Mouse (Mus musculus) testis, postnatal 10 days (tissue): Measurements from ENCODE around the gene Anapc2.
A peak's percentile ranks its signal among the peaks of the same experiment; 100 is the strongest.
"Not testable (repeated sequence)": the region's sequence is repeated elsewhere in the genome, so short reads cannot be mapped to it uniquely, and the experiment has no call there.

Experiments used
- DNase-seq: peaks from one replicate; pipeline ENCODE4 v3.0.0; 2021; ENCODE audit warnings: low spot score

Anapc2 gene

DNA sequence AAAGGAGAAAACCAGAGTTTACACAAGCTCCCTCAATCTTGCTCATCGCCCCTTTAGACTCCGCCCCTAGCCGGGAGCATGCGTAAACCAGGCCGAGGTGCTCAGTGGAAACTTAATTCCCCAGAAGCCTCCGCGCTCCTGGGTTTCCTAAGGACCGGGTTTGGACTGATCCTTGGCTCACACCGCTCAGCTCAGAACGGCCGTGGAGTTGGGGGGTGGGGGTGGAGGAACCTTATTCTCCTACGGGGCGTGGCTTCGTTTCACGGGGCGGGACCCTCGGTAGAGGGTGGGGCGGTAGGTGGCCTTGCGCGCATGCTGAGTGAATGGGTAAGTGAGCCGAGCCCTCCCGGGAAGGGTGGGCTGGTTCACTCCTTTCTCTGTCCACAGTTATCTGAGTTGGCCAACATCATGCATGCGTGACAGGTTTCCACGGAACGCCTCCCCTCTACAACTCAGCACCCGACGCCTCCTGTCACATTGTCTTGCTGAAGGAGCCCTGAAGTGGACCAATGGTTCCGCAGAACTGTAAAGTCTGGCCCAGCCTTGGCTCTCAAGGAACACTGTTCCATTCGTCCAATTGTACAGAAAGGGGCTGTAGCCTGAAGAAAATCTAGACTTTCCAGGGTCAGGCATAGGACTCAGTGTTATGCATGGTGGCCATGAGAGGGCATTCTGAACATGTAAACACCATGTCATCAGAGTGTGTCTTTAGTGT is 31.4 kb upstream of the Anapc2 start:
- peak; percentile 88 for DNase-seq

DNA sequence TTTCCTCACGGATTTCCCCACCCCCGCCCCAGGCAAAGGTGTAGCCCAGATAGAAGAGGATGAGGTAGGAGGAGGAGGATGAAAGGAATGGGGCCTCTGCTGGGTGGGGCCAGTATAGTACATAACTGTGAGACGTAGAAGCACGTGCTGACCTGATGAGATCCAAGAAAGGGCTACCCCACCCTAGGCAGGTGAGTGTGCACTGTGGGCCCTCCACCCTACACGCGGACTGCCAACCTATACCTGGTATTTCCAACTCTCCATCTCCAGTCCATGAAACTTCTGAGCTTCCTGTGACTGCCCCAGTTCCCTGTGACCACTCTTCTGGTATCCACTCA is 30.9 kb upstream of the Anapc2 start:
- DNase-seq: no peak

DNA sequence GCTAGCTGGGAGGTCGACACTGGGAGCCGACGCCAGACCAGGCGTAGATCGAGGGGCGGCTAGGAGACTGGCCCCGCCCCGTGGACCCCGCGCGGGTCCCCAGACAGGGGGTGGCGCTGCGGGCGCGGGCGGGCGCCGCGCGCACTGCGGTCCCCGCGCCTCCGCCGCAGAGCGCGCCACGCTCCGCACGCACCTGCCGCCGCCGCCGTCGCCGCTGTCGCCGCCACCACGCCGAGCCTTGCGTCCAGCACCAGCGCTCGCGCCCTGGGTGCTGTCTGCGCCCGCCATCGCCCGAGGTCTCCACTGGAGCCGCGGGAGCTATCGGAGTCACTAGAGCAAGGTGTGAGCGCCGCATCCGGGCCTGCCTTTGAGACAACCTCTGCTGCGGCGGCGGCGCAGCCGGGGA is 30.2 kb upstream of the Anapc2 start, which contains the start of the genes Rnf208 and Cysrt1:
Gene Rnf208, plus strand, starts transcription at position 155 of the 406 bp plus-strand sequence.
Gene Cysrt1, minus strand, starts transcription at position 352 of the 406 bp plus-strand sequence.
- no peak for DNase-seq

DNA sequence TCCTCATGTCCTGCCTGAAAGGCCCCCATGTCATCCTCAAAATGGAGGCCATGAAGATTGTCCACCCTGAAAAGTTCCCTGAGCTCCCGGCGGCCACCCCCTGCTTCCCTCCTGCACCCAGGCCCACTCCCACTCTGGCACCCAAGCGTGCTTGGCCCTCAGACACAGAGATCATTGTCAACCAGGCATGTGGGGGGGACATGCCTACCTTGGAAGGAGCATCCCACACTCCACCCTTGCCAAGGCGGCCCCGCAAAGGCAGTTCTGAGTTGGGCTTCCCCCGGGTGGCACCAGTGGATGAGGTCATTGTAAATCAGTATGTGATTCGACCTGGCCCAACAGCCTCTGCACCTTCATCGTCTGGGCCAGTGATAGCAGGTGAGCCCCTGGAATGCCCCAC is 28.9 kb upstream of the Anapc2 start:
- peak; percentile 69 for DNase-seq

DNA sequence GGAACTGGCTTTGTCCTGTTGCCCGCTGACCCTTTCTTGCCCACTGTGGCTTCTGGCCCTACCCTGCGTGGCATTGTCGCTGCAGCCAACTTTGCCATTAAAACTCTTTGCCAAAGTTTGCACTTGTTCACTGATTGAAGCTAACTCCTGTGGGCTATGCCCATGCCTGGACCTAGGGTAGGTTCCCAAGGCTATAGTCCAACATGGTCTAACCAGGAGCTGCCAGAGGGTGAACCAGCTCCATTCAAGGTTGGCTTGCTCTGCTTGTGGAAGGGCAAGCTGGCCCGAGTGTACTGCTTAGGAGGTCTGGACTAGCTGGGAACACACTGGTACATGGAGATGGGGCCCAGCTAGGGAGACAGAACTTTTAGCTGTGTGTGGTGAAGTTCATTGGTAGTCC is 28.1 kb upstream of the Anapc2 start:
- DNase-seq: no peak

DNA sequence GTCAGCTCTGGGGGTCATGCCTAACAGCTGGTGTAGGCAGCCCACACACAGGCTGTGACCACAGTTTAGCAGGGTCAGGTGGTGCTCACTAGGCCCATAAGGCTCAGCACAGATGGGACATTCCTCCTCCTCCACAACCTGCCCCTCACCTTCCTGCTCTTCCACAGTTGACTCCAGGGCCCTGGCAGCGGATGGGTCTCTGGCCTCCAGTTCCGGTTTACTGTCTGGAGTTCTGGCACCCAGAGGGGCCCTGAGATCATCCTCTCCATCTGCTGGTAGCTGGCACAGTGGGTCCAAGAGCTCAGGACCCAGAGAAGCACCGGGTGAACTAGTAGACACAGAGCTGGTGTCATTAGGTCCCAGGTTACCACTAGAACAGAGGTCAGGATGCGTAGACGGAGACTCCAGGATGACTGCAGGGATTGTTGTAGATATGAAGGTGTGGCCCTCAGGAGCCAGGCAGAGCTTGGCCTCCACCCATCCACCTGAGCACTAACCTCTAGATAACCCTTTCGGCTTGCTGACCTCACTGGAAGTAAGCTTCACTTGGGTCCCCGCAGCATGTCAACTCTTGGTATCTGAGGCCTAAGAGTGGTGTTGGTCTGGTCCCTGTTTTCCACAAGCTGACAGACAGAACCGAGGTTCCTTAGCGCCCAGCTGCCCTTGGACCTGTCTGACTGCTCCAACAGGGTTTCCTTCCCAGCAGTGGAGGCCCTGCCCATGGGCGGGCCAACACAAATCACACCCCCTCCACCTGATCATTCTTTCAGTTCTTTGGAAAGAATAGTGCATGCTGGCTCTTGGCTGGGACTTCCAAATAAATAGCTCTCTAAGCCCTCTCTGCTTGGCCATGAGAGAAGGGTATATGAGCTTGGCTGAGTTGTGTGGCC is 25.9 kb upstream of the Anapc2 start, which contains the start of gene AL732309.1:
Gene AL732309.1, minus strand, starts transcription at position 681 of the 890 bp plus-strand sequence.
- no peak for DNase-seq

DNA sequence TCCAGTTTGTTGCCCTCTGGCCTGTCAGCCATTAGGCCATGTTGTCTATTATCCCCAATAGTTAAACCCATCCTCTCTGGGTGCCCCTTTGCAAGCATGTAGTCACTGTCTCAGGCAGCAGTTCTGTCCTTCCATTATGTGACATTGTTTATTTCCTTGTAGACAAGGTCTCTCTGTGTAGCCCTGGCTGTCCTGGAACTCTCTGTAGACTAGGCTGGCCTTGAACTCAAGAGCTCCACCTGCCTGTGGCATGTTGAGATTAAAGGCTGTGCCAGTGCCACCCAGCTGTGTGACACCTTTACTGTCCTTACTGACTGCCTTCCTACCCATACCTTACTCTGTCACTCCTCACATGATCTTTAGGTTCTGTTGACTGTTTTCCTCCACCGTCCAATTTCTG is 19.9 kb upstream of the Anapc2 start:
- DNase-seq: no peak

DNA sequence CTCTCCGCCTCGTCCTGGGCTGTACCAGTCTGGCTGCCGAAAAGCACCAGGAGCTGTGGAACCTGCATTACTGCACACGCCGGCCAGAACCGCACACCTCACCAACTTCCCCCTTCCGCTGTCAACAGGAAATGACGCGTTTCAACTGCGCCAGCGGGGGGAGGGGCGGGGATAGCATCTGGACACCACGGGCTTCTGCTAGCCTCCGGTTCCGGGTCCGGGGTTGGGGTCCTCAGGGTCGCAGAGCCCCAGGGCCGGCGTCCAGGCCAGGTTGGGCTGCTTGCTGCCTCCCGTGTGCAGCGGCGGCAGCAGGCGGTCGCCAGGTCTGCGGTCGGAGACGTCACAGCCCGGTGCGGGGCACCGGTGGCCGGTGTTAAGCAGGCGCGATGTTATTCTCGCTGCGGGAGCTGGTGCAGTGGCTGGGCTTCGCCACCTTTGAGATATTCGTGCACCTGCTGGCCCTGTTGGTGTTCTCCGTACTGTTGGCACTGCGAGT is 16.9 kb upstream of the Anapc2 start, which contains the start of gene Tmem203:
Gene Tmem203, plus strand, starts transcription at position 156 of the 496 bp plus-strand sequence.
- DNase-seq: peak; percentile 95

DNA sequence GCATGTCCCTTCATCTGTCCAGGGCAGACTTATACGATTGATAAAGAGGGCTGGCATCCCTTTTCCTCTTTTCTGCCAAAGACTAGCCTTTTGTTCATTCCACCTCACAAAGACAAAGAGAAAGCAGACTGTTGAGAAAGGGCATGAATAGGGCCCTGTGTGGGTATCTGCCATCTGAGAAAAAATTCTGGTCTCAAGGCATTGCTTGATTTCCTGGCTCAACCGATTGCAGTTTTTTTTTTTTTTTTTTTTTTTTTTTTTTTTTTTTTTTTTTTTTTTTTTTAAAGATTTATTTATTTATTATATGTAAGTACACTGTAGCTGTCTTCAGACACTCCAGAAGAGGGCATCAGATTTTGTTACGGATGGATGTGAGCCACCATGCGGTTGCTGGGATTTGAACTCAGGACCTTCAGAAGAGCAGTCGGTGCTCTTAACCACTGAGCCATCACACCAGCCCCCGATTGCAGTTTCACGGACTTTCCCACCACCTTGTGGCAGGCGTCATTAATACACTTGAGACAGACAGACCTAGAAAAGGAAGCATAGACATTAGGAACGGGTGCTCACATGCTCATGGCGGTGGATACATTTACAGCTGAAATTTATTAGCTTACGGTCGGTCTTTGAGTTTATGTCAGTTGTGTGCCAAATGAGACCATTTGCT is 15.7 kb upstream of the Anapc2 start:
- peak; percentile 75 for DNase-seq

DNA sequence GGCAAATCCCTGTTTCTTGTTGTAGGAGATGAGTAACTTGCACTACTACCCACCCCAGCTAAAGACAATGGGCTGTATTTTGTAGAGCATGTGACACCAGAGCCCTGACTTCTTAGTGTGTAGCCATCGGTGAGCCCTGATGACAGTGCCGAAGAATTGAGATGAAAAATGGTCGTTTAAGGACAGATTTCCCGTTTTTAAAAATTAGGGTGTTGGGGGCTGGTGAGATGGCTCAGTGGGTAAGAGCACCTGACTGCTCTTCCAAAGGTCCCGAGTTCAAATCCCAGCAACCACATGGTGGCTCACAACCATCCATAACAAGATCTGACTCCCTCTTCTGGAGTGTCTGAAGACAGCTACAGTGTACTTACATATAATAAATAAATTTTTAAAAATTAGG is 15.0 kb upstream of the Anapc2 start:
- not testable (repeated sequence) for DNase-seq

DNA sequence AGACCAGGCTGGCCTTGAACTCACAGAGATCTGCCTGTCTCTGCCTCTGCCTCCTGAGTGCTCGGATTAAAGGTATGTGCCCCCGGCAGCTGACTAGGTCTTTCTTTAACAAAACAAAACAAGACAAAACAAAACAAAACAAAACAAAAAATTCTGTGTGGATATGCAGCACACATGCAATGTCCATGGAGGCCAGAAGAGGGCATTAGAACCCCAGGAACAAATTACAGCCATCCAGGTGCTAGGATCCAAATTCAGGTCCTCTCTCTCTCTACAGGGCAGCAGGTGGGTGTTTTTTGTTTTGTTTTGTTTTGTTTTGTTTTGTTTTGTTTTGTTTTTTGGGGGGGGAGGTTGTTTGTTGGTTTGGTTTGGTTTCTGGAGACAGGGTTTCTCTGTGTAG is 13.4 kb upstream of the Anapc2 start:
- no peak for DNase-seq

DNA sequence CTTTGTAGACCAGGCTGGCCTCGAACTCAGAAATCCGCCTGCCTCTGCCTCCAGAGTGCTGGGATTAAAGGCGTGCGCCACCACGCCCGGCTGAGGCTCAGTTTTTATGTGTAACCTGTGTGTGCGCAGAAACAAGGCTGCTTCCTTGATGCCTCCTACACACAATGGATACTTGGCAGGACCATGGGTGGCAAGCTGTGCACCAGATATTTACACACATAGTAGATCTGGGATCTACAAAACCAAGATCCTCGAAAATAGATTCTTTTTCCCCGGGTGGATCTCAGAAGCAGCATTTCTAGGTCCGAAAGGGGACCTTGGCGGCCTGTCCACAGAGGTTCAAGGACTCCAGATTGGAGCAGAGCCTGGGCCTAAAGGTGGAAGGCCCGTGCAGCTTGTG is 10.4 kb upstream of the Anapc2 start:
- no peak for DNase-seq

DNA sequence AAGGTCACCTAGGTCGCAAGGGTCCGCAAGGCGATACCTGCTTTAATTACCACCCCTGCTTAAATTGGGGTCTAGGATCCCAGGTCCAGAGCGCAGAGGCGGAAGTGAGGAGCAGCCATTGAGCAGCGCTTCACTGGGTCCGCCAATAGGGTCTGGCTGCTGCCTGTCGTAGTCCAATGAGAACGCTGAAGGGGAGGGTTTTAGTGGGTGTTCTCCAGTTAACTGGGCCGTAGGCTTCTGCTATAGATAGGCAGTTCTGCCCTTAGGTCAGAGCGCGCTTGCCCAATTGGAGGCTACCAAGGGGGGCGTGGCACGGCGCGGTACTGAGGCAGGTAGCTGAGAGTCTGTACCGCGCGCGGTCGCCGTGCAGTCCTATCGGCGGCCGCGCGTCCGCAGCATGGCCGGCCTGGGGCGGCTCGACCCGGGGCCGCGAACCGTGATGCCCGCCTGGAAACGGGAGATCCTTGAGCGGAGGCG is 9.9 kb upstream of the Anapc2 start, which contains the start of gene Tprn:
Gene Tprn, plus strand, starts transcription at position 328 of the 477 bp plus-strand sequence.
- DNase-seq: peak; percentile 93

DNA sequence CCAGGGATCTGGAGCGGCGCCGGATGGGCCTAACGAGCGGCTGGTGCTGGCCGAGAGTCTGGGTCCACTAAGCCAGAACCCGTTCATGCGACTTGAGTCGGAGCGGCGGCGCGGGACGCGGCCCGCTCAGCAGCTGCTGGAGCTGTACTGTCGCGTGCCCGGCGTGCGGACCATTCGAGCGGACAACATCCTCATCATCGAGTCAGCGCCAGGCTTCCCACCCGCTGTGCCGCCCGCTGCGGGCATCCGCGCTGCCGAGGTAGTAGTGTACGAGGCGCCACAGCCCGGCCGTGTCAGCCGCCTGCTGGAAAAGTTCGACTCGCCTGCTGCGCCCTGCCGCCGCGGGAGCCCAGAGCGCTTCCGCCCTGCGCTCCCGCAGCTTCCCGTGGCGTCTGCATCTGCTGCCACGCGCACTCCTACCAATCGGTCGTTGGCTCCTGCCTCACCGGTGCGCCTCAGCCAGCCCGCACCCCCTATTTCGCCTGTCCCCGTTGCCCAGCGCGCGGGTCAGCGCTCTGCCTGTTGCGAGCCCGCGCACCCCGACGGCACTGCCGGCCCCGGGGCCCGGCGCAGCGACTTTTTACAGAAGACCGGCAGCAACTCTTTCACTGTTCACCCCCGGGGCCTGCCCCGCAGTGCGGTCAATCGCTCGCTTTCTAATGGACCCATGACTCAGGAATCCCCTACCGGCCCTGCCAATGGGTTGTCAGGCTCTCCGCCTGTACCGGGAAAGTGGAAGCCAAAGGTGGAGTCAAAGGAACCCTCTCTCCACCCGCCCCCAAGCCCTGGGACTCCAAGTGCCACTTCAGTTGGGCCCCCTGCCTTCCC is 9.3 kb upstream of the Anapc2 start:
- peak; percentile 62 for DNase-seq

DNA sequence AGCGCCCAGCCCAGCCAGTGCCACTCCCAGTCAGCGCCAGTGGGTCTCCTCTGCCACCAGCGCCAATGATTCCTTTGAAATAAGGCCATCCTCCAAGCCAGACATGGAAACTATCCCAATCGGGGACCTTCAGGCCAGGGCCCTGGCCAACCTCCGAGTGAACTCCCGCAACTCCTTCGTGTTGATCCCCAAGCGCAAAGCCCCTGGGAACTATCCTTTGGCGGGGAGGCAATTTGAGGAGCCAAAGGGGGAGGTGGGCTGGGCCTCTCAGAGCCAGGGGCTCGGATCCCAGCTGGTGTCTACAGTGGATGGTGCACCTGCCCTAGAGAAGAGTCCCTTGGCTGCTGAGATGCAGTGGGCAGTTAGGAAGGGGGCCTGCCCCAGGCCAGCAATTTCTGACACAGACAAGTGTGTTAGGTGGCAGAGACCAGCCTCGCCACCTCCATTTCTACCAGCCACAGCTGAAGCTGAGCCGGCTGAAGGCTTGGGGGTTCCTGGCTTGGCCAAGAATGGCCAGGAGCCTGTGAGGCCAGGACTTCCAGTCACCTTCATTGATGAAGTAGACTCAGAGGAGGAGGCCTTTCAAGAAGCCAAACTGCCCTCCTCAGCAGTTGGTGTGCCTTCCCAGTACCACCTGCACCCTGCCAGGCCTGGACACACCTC is 8.5 kb upstream of the Anapc2 start:
- DNase-seq: no peak

DNA sequence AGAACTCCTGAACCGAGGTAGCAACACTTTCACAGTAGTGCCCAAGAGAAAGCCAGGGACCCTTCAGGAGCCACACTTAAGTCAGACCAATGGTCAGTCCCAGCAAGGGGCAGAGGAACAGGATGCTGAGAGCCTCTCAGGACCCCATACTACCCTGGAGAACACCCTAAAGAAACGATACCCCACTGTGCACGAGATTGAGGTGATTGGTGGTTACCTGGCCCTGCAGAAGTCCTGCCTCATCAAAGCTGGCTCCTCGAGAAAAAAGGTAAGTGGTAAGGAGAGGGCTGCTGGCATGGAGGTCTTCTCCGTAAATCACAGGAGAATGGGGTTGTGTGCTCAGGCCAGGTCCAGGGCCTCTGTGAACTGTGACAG is 8.0 kb upstream of the Anapc2 start:
- DNase-seq: no peak

DNA sequence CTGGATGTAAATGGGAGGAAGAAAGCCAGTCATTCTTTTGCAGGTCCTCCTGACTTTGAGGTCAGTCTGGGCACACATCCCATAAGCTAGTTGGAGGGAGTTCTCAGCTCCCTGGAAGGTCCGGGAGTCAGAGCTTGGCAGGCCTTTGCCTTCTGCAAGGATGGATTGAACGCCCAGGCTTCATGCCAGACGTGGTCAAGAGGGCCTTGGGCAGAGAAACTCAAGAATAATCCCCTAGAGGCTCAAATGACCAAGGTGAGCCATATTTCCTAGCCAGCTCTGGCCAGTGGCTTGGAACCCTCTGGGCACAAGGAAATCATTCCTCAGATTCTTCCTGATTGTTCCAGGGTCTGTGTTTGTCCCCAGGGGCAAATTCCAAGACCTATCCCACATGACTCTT is 7.4 kb upstream of the Anapc2 start:
- no peak for DNase-seq

DNA sequence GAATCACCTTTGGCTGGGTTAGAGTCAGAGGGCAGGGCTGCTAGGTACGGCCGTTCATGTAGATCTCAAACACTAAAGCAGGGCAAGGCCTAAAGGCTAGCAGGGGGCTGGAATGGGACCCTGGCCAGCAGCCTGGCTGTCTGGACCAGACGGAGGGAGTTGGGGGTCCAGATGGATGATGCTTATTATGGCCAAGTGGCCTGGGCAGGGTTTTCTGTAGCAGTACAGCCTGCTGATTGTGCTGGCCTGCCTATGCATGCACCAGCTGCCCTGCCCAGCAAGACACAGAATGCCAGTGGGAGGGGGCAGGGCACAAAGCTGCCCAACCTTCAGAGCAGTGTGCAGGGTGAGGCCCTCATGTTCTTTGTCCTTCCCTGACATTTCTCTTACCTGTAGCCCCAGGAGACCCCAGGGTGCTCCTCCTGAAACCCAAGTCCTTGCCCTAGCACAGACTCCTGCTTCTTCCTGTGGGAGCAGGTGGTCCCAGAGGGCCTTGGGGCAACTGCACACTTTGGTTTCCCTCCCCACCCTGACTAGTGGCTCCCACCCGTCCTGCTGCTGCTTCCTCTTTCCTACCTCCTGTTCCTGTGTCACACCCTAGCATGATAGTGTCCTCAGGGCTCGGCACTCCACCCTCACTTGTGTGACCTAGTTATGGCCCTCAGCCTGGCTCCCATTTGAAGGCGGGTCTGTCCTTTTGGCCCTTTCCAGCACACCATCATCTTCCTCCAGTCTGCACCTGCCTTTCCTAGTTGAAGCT is 6.2 kb upstream of the Anapc2 start:
- DNase-seq: no peak

DNA sequence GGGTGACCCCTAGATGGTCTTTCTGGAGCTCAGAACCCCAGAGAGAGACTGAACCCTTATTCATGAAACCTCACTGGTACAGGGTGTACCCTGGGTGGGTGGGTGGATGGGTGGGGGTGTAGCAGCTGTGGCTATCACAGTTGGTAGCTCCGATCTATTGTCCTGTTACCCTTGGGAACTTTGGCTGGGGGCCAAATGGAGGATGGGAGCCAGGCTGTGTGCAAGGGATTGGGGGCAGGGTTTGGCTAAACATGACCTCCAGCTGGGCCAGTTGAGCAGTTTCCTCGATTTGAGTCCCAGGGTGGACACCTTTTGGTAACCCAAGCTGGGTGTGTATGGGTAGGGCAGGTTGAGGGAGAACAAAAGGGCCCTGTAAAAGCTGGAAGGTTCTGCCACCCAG is 5.6 kb upstream of the Anapc2 start:
- DNase-seq: no peak

DNA sequence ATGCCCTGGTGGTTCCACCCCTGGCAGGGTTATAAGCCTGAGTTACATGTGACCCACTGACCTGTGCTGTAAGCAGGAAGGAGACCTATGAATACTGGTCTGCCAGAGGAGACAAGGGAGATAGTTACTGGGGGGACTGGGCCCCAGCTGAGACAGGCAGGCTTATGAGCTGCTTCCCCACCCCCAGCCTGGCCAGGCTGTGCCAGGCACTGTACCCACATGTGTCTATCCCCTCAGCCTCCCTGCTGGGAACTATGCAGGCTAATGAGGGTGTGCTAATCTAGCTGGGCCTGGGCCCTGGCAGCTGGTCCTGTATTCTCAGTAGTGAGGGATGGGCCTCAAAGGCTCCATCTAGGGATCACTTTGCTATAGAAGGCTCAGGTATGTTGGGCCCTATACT is 5.0 kb upstream of the Anapc2 start:
- DNase-seq: no peak
